Mouse (Mus musculus): ENCODE results near the gene Gtpbp1. TPM values are rescaled to one million over a fixed set of nuclear protein-coding genes. Genes with fewer than 3 reads are reported as not detected.

The Gtpbp1 gene
- polyA plus RNA-seq, 1 experiment from 2014 or later, result 38.7 TPM

DNA sequence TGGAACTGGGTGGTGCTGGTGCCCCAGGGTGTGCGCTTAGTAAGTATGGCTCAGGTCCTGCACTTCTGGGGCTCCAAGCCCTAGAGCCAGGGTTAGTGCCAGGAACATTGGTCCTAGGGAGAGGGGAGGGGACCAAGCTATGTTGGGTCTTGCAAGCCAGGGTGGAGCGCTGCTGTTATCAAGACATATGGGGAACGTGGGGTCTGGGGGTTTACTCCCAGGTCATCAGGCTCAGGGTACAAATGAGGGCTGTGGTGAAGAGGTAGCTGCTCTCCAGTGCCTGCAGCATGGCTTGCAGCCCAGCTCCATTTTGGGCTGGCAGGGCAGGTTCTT lies 62.7 kb downstream of the Gtpbp1 start:
- no peak for DNase-seq (ENCODE audit: low spot score)

GRCm38 (mm10) chr15:79753873-79754272 lies 63.2 kb downstream of the Gtpbp1 start:
- no peak for DNase-seq (ENCODE audit: low spot score)

GRCm38 (mm10) chr15:79755176-79755575 lies 64.5 kb downstream of the Gtpbp1 start:
- no peak for DNase-seq (ENCODE audit: low spot score)

- DNase-seq (ENCODE audit: low spot score), result peak; percentile 65
These were observed 65.5 kb downstream of the Gtpbp1 start for GRCm38 (mm10) chr15:79755977-79756625.

- DNase-seq (ENCODE audit: low spot score), result no peak
These were observed 66.5 kb downstream of the Gtpbp1 start for GRCm38 (mm10) chr15:79757118-79757517.

DNA sequence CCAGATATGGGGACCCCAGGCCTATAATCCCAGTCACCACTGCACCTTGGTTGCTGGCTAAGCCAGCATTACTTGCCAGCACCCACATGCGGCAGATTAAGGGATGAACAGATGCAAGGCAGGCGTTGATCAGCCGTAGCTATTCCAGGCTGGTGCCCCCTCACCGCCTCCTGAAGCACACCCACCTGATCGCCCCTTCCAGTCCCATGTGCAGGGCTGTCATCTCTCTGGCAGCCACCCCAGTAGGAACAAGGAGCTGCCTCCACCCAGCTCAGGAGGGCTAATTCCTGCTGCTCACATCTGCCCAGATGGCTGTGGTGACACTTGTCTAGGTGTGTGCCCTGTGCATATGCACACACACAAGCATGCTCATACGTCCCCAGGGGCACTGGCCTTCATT lies 70.3 kb downstream of the Gtpbp1 start:
- no peak for DNase-seq (ENCODE audit: low spot score)

DNA sequence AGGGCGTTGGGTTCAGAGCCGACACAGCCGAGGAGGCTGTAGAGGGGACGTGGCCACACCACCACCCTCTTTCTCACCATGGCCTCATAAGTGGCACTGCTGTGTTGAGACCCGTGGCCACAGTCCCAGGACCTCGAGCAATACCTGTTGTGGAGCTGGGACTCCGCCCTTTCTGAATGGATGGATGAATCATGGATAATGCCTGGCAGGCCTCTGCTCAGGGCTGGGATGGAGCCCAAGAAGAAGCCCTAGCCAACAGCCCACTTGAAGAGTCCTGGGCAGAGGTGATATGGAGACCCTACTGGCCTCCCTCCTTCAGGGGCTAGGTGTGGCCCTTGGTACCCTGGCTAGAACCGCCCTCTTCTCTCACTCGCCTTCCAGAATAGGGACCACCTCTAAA lies 72.4 kb downstream of the Gtpbp1 start:
- DNase-seq (ENCODE audit: low spot score), result no peak

DNA sequence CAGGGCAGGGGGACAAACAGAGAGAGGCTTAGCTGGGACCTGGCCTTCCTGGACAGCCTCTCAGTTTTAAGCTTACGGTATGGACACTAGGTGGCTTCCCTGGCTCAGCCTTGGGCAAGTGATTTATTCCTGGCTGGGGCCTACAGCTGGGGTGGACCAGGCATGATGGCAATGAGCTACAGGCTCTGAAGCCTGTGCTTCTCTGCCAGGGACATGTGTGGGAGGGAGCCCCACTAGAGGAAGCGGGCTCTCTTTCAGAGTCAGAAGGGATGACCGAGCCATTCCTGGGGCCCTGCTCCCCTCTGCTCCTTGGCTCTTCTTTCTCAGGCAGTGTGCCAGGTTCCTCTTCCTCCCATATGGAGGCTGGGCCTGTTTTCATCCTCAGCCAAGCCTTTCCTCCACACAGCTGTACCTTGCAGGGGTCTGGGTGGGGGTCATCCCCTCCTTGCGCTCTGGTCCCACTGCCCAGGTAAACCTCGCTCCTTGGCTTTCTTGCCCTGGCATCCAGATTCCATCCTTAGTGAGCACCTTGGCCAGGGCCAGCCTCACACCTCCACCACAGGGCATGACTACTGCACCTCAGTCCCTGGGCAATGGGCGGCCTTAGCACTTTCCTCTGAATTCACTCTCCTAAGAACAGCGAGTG lies 73.1 kb downstream of the Gtpbp1 start:
- DNase-seq (ENCODE audit: low spot score), result no peak

DNA sequence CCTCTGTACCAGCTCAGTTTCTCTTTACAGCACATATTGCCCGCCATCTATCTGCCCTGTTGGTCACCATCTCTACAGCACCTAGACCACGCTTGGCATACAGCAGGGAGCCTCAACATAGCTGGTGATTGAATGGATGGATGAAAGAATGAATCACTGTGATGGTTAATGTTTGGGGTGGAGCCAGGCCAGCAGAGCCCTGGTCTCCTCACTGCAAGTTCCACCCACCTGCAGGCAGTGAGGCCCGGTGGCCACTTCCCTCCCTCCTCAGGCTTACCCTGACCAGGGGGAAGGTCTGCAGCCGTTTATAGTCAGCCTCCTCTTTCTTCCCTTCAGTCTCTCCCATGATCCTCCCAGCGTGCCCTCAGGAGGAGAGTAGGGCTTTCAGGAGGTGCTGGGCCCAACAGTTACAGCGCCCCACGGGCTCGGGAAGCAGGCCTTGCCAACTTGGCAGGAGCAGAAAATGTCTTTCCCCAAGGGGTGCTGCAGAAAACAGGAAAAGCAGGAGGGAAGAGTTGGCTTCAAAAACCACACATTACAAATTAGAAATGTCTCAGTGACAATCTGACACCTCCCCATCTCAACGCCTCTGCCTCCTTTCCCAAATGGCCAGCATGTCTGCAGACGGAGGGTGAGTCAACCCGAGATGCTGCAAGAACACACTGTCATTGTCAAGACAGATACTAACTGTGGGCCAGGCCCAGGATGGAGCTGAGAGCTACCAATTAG lies 74.1 kb downstream of the Gtpbp1 start:
- DNase-seq (ENCODE audit: low spot score), result no peak

GRCm38 (mm10) chr15:79765361-79765760 lies 74.7 kb downstream of the Gtpbp1 start:
- DNase-seq (ENCODE audit: low spot score), result no peak

- no peak for DNase-seq (ENCODE audit: low spot score)
These were observed 75.5 kb downstream of the Gtpbp1 start for GRCm38 (mm10) chr15:79766168-79766567.

- DNase-seq (ENCODE audit: low spot score), result no peak
These were observed 76.0 kb downstream of the Gtpbp1 start for GRCm38 (mm10) chr15:79766586-79767071.

- DNase-seq (ENCODE audit: low spot score), result no peak
These were observed 76.8 kb downstream of the Gtpbp1 start for GRCm38 (mm10) chr15:79767327-79767961.

DNA sequence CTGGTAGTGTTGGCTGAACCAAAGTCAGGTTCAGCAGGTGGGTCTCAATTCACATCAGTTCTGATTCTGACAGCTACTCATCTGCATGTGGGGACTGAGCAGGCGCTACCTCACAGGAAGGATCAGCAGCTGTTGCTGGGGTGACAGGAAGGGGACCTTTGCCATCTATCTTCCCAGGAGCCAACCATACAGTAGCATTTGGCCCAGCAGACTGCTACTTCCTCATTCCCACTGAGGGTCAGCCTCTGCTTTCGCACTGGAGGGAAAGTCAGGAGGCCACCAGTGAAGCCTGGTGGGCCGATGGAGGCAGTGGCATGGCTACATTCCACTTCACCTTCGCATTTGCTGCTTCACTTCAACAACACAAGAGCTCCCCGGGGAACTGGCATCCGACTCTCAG lies 77.7 kb downstream of the Gtpbp1 start:
- no peak for DNase-seq (ENCODE audit: low spot score)

- DNase-seq (ENCODE audit: low spot score), result no peak
These were observed 80.1 kb downstream of the Gtpbp1 start for GRCm38 (mm10) chr15:79770629-79771240.

Other genes starting within 250 kb of the Gtpbp1 start
- 52.2 and 70.8 TPM in 2 replicates for gene Csnk1e, start 235.3 kb upstream of the Gtpbp1 start, polyA plus RNA-seq (2015; fragmentation: Nextera tagmentation; extraction: Ambion mirVana)
- gene Kcnj4, start 185.6 kb upstream of the Gtpbp1 start, polyA plus RNA-seq (2015; fragmentation: Nextera tagmentation; extraction: Ambion mirVana), result not detected in 2 replicates
- 9.5 and 11.6 TPM in 2 replicates for gene Kdelr3, start 174.4 kb upstream of the Gtpbp1 start, polyA plus RNA-seq (2015; fragmentation: Nextera tagmentation; extraction: Ambion mirVana)
- 42.1 and 47.2 TPM in 2 replicates for gene Ddx17, start 144.1 kb upstream of the Gtpbp1 start, polyA plus RNA-seq (2015; fragmentation: Nextera tagmentation; extraction: Ambion mirVana)
- gene Dmc1, start 85.7 kb upstream of the Gtpbp1 start, polyA plus RNA-seq (2015; fragmentation: Nextera tagmentation; extraction: Ambion mirVana), result 3.2 and 4.2 TPM in 2 replicates
- gene Fam227a, start 31.9 kb upstream of the Gtpbp1 start, polyA plus RNA-seq (2015; fragmentation: Nextera tagmentation; extraction: Ambion mirVana), result 0.39 and 0.48 TPM in 2 replicates
- gene Cby1, start 31.6 kb upstream of the Gtpbp1 start, polyA plus RNA-seq (2015; fragmentation: Nextera tagmentation; extraction: Ambion mirVana), result 57.0 and 57.5 TPM in 2 replicates
- 280 and 287 TPM in 2 replicates for gene Tomm22, start 20.0 kb upstream of the Gtpbp1 start, polyA plus RNA-seq (2015; fragmentation: Nextera tagmentation; extraction: Ambion mirVana)
- gene Josd1, start 2.9 kb upstream of the Gtpbp1 start, polyA plus RNA-seq (2015; fragmentation: Nextera tagmentation; extraction: Ambion mirVana), result 15.5 and 16.3 TPM in 2 replicates
- 12.4 and 18.4 TPM in 2 replicates for gene Sun2, start 51.7 kb downstream of the Gtpbp1 start, polyA plus RNA-seq (2015; fragmentation: Nextera tagmentation; extraction: Ambion mirVana)
- gene Dnal4, start 87.0 kb downstream of the Gtpbp1 start, polyA plus RNA-seq (2015; fragmentation: Nextera tagmentation; extraction: Ambion mirVana), result 39.6 and 42.7 TPM in 2 replicates
- 2.0 and 2.3 TPM in 2 replicates for gene Nptxr, start 113.9 kb downstream of the Gtpbp1 start, polyA plus RNA-seq (2015; fragmentation: Nextera tagmentation; extraction: Ambion mirVana)
- not detected in 2 replicates for gene Npcd, start 143.4 kb downstream of the Gtpbp1 start, polyA plus RNA-seq (2015; fragmentation: Nextera tagmentation; extraction: Ambion mirVana)
- gene Cbx6, start 143.8 kb downstream of the Gtpbp1 start, polyA plus RNA-seq (2015; fragmentation: Nextera tagmentation; extraction: Ambion mirVana), result 54.9 and 55.9 TPM in 2 replicates
- gene Apobec3, start 200.8 kb downstream of the Gtpbp1 start, polyA plus RNA-seq (2015; fragmentation: Nextera tagmentation; extraction: Ambion mirVana), result 149 and 159 TPM in 2 replicates